Mouse (Mus musculus): ENCODE results near the gene Lpar3. TPM values are rescaled to one million over a fixed set of nuclear protein-coding genes. Genes with fewer than 3 reads are reported as not detected.

Lpar3 gene
- total RNA-seq, 2 experiments from 2014 or later = 0.22 to 0.44 TPM

DNA sequence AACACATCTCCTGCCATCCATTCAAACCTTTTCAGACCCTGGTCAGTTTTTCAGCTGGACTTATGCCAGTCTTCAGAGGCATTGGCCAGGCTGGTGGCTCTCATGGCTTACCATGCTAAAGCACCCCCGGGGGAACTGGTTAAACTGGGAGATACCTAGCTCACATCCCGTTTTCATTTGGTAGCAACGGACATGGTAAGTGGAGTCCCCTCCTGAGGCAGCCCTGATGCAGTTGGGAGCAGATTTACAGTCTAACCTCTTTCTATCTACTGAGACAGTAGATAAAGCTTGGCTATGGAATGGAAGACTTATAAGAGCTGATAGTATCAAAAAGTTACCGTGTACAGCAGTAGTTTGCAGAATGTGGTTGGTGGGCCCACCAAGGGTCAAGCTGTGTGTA is 56.2 kb downstream of the Lpar3 start:
- Histone ChIP-seq H3K4me3 (no peak overlapping the region), H3K27ac (peak overlapping the region; percentile 10; the same call in 1 of the 2 replicates)
- no peak for TF ChIP-seq CTCF (conservative IDR thresholded peaks at IDR 0.05)
- no peak for DNase-seq (ENCODE audit: low spot score in 2 of 2)

DNA sequence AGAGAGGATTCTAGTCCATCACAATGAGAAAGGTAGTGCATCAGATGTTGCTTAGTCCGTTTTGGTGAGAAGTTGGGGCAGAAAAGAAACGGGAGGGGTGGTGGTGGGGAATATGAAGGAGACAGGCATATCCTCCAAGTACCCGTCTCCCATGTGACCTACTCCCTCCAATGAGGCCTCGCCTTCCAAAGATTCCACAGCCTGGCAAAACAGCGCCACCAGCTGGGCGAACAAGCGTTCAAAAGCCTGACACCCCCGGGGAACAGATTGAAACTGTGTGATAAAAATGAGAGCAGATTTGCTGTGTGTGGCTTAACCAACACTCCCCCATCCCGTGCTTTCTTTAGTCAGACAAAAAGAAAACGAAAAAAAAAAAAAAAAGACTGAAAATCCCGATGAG is 56.7 kb downstream of the Lpar3 start:
- Histone ChIP-seq H3K27ac (peak overlapping the region; percentile 10; the same call in 1 of the 2 replicates), H3K4me3 (no peak overlapping the region)
- peak; percentile 71 for TF ChIP-seq CTCF (conservative IDR thresholded peaks at IDR 0.05)
- peak; percentile 80 to 82 for DNase-seq (ENCODE audit: low spot score in 2 of 2)

DNA sequence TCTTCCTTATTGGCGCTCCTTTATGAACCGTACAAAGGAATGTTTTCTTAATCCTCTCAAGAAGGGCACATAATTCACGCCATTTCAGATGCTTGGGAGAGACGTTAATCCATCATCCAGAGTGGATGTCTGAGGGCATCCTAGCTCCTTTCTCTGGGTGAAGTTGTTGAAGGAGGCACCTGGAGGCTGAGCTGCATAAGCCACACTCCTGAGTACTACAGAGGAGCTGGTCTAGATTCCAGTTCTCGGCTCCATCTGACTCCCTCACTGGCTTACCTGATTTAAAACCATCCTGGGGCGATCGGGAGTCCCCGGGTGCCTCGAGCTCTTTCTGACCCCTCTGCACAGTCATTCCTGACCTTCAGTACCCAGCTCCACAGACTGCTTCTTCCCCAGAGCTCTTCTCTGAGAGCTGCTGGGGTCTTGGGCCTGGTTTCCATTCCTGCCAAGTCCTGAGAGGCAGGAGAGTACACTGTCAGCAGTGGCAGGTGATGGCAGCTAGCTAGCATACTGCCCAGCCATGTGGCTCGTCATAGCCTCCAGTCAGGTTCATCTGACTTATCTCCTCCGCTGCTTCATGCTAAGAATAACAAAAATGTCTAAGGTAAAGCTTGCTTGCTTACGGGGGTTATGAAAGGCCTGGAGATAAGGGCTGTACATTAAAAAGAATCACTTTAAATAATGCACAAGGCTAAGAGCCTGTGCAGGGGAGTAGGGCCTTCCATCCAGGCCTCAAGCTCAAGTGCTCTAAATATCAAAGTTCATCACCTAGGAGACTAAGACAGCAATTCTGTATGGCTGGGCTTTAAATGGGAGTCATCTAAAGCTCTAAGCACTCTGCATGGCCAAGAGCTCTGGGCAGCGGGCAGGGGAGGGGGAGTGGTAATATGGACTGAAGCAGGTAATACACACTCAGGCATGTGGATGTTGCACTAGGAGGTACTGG is 57.7 kb downstream of the Lpar3 start:
- DNase-seq (ENCODE audit: low spot score in 2 of 2) = no peak
- H3K27ac ChIP-seq = no peak overlapping the region
- TF ChIP-seq CTCF (conservative IDR thresholded peaks at IDR 0.05) = no peak

DNA sequence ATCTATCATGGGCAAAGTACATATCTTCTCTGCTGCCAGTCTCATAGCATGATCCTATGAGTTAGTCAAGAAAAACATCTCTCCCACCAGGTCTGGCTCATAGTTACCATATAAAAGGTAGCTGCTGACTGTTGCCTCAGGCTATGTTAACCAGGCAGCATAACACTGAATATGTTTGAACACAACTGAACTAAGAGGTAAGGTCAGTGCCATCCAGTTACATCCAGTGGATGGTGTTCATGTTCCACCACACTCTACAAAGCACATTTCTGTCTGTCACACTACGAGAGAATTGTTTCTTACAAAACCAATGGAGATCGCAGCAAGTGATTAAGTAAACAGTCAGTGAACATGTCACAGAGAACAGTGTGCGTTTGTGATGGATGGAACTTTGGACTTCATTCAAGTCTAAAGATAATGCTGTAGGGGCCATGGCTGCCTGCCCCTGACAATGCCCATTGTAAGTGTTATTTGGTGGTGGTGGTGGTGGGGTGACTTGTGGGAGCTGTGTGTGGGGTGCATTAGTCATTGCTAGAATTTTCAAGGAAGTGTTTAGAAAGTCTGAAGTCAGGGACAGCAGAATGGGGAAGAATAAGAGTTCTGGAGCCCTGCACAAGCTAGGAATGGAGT is 63.1 kb downstream of the Lpar3 start:
- no peak overlapping the region for H3K27ac ChIP-seq
- H3K4me3 ChIP-seq = no peak overlapping the region
- no peak for DNase-seq (ENCODE audit: low spot score in 2 of 2)
- TF ChIP-seq CTCF (conservative IDR thresholded peaks at IDR 0.05) = no peak

More for the DNA sequence above, 57.7 kb downstream of the Lpar3 start:
- H3K4me3 ChIP-seq = no peak overlapping the region

DNA sequence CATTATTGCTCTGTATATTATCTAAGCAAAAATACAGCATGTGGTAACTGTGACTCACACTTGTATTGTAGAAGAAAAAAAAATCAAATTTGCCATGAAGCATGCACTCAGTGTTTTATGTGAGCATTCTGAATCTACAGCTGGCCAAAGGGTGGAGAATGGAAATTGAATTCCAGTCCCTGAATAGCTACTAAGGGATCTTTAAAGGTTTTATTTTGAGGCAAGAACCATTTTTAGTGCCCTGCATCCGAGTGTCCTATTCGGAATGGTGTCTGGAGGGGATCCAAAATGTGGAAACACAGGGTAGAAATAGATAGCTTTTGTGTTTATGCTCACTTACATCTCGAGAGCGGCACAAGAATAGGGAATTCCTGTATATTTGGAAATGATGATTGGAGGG is 65.4 kb downstream of the Lpar3 start:
- H3K27ac ChIP-seq = no peak overlapping the region
- H3K4me3 ChIP-seq = no peak overlapping the region
- no peak for TF ChIP-seq CTCF (conservative IDR thresholded peaks at IDR 0.05)
- DNase-seq (ENCODE audit: low spot score in 2 of 2) = peak in 1 of 2 experiments; percentile 12

DNA sequence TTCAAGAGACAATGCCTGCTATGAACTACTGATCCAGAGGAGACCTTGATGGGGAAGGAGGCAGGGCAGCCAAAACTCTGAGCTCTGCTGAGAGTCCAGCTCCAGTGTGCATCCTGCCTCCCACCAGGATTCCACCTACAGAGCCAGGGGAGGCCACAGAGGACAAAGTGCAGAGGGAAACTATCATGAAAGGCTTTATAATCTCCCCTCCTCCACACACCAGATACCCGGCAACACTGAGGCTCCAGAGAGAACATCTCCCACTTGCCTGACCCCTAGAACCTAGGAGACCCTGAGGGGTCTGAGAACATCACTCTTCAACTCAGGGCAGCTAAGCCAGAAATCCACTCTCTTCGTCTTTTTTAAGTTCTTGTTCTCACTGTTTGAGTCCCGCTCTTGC is 71.2 kb downstream of the Lpar3 start:
- H3K4me3 ChIP-seq = no peak overlapping the region
- H3K27ac ChIP-seq = no peak overlapping the region
- DNase-seq (ENCODE audit: low spot score in 2 of 2) = no peak
- no peak for TF ChIP-seq CTCF (conservative IDR thresholded peaks at IDR 0.05)

DNA sequence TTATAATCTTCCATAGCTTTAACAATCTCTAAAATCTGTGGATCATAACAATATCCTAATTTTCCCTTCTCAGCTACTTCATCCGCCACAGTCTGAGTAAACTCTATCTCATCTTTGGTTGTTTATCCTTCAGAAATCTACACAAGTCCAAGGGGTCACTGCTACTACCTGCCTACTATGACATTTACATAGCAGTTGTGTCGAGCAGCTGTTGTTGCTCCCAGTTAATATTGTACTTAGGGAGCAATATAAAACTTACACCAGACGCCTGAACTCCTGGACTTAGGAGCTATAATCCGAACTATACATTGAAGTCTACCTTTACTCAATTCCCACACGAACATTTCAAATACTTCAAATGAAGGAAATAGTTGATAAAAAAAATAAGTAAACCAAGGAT is 71.8 kb downstream of the Lpar3 start:
- TF ChIP-seq CTCF (conservative IDR thresholded peaks at IDR 0.05) = no peak
- no peak for DNase-seq (ENCODE audit: low spot score in 2 of 2)
- Histone ChIP-seq H3K27ac (no peak overlapping the region), H3K4me3 (no peak overlapping the region)

DNA sequence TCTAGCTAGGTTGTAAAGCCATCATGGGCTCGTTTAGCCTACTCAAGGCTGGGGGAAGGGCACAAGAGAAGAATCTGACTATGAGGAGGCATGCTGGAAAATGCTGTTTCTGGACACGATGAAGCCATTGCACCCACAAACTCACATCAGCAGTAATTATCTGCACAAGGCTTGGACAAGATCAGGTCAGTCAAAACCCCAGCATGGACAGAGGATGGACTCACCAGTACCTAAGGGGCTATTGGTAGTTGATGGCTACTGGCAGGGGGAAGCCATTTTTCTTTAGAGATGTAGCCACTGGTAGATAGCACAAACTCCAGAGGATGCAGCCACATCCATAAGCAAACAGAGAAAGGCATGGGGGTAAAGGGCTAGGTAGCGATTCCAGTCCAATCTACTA is 81.7 kb downstream of the Lpar3 start:
- H3K27ac ChIP-seq = no peak overlapping the region
- TF ChIP-seq CTCF (conservative IDR thresholded peaks at IDR 0.05) = no peak
- DNase-seq (ENCODE audit: low spot score in 2 of 2) = no peak

DNA sequence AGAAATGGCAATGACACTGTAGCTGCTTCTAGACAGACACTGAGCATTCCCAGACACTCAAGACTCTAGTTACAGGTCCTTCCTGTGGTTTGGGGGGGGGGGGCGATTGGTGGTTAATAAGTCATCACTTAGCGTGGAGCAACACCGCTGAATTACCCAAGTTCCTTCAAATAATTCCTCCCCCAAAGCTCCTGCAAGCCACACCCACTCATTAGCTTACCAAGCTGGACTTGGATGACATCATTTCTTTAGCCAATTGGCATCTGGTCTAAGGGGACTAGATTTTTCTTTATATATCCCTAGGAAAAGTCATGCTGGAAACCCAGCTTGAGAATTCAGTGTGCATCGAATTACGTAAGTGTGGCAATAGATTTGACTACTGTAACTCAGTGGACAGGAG is 82.4 kb downstream of the Lpar3 start:
- no peak overlapping the region for H3K27ac ChIP-seq
- TF ChIP-seq CTCF (conservative IDR thresholded peaks at IDR 0.05) = no peak
- no peak overlapping the region for H3K4me3 ChIP-seq
- DNase-seq (ENCODE audit: low spot score in 2 of 2) = no peak

More for the DNA sequence above, 81.7 kb downstream of the Lpar3 start:
- H3K4me3 ChIP-seq = no peak overlapping the region

DNA sequence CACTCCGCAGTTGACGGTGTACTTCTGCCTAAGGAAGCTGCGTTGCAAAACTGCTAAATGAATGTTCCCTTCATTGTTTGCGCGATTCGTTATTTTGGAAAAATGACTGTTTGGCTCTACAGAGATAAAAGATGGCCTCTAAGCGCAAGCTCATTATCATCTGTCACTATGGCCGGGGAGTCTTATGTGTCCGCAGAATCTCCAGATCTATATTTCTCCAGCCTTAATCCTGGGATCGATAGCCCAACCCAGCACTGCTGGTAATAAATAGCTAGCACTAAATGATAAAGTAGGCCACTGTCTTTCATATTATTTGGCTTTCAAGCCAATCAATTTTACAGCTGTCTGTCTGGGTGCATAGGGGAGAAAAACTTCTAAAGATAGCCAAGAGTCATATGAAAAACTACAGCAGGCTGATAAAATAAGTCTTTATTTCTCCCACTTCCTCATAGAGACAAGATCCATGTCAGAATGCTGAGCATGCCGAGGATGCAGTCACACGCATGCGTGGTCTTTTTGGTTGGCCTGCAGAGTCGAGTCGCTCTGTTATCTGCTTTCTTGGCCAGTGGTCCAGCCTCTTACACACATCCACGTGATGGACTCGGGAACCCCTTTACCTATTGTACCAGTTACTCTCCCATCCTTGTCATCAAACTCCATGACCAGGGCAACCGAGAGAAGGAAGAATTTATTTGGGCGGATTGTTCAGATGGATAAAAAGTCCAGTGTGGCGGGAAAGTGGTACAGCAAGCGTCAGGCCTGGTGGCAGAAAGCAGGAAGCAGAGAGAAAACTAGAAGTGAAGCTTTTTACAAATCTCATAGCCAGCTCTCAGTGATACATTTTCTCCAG is 84.0 kb downstream of the Lpar3 start:
- Histone ChIP-seq H3K27ac (no peak overlapping the region), H3K4me3 (no peak overlapping the region)
- DNase-seq (ENCODE audit: low spot score in 2 of 2) = no peak
- TF ChIP-seq CTCF (conservative IDR thresholded peaks at IDR 0.05) = no peak

DNA sequence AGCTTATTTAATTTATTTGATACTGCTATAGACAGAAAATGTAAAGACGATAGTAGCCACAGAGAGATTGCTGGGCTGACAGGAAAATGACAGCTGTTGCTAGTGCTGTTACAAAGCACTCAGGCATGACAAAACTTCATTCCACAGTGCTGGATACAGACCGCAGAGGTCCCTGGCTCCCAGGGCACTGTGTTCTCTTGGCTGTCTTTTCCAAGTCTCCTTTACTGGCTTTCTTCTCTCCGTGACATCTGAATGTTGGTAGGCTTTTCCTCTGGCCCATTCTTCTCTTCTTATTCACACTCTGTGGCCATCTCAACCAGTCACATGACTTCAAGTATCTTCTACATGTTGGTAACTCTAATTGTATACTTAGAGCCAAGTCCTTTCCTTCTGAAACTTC is 86.6 kb downstream of the Lpar3 start:
- no peak overlapping the region for H3K4me3 ChIP-seq
- no peak overlapping the region for H3K27ac ChIP-seq
- no peak for DNase-seq (ENCODE audit: low spot score in 2 of 2)
- TF ChIP-seq CTCF (conservative IDR thresholded peaks at IDR 0.05) = no peak

DNA sequence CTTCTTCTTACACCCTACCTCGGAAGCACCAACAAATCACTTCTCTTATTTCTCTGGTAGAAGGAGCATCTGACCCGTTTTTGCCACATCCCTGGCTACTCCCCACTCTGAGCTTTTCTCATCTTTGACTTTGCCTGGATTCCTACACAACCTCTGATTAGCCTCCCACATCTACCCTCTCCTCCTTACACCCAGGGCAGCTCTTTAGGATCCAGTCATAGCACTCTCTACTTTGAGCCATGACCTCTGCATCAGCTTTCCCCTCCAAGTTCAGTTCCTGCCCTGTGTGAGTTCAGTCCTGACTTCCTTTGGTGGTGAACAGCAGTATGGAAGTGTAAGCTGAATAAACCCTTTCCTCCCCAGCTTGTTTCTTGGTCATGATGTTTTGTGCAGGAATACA is 87.1 kb downstream of the Lpar3 start:
- Histone ChIP-seq H3K4me3 (no peak overlapping the region), H3K27ac (no peak overlapping the region)
- no peak for DNase-seq (ENCODE audit: low spot score in 2 of 2)
- TF ChIP-seq CTCF (conservative IDR thresholded peaks at IDR 0.05) = no peak

DNA sequence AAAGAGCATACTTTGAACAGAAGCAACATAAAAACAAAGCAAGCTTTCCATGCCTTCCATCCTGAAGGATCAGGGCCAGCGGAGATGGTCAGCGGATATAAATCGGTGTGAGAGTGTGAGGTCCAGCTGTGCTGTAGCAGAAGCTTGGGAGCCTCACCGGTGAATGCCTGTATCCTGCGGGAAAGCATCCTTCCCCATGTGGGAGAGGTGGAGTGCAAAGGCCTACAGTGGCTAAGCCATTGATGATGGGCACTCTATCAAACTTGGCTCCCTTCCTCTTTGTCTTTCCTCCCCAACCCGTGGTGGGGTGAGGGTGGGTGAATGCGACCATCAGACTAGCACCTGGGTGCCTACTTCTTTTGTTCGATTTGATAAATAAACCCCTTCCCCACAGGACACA is 88.8 kb downstream of the Lpar3 start:
- DNase-seq (ENCODE audit: low spot score in 2 of 2) = no peak
- H3K4me3 ChIP-seq = no peak overlapping the region
- H3K27ac ChIP-seq = no peak overlapping the region
- TF ChIP-seq CTCF (conservative IDR thresholded peaks at IDR 0.05) = no peak
